Mouse (Mus musculus): ENCODE measurements around the gene Cacna1s. TPM values are rescaled to one million over a fixed set of nuclear protein-coding genes. Genes with fewer than 3 reads are reported as not detected.

Cacna1s gene
- polyA plus RNA-seq, 1 experiment, result 16.5 TPM

GRCm38 (mm10) chr1:136094807-136095206 lies 42.3 kb downstream of the Cacna1s start:
- H3K4me3 ChIP-seq (ENCODE audit: control insufficient read depth, low read depth, low read length), result no peak overlapping the region
- peaks cover 2% of the 10 kb centered on the region for H3K4me1 ChIP-seq (ENCODE audit: control insufficient read depth, insufficient read depth, low read length)
- no peak for TF ChIP-seq POLR2A (IDR thresholded peaks at IDR 0.05; ENCODE audit: control insufficient read depth, low read depth, low read length)
- TF ChIP-seq CTCF (IDR thresholded peaks at IDR 0.05; ENCODE audit: control insufficient read depth, insufficient read depth, insufficient replicate concordance, low read depth, low read length), result no peak
- H3K27ac ChIP-seq (ENCODE audit: control insufficient read depth, insufficient read depth, low read depth, low read length), result no peak overlapping the region
- no peaks in the 10 kb centered on the region for H3K36me3 ChIP-seq (ENCODE audit: control insufficient read depth, insufficient read depth, low read length)
- no peaks in the 10 kb centered on the region for H3K27me3 ChIP-seq (ENCODE audit: control insufficient read depth, insufficient read depth, low read length)

- H3K27ac ChIP-seq (ENCODE audit: control insufficient read depth, insufficient read depth, low read depth, low read length), result no peak overlapping the region
- no peaks in the 10 kb centered on the region for H3K36me3 ChIP-seq (ENCODE audit: control insufficient read depth, insufficient read depth, low read length)
- TF ChIP-seq POLR2A (IDR thresholded peaks at IDR 0.05; ENCODE audit: control insufficient read depth, low read depth, low read length), result no peak
- TF ChIP-seq CTCF (IDR thresholded peaks at IDR 0.05; ENCODE audit: control insufficient read depth, insufficient read depth, insufficient replicate concordance, low read depth, low read length), result no peak
- no peaks in the 10 kb centered on the region for H3K27me3 ChIP-seq (ENCODE audit: control insufficient read depth, insufficient read depth, low read length)
- H3K4me1 ChIP-seq (ENCODE audit: control insufficient read depth, insufficient read depth, low read length), result peaks cover 8% of the 10 kb centered on the region
- H3K4me3 ChIP-seq (ENCODE audit: control insufficient read depth, low read depth, low read length), result no peak overlapping the region
Observed at GRCm38 (mm10) chr1:136102094-136102493, 49.5 kb downstream of the Cacna1s start.

- H3K27ac ChIP-seq (ENCODE audit: control insufficient read depth, insufficient read depth, low read depth, low read length), result no peak overlapping the region
- no peak for TF ChIP-seq CTCF (IDR thresholded peaks at IDR 0.05; ENCODE audit: control insufficient read depth, insufficient read depth, insufficient replicate concordance, low read depth, low read length)
- no peak for TF ChIP-seq POLR2A (IDR thresholded peaks at IDR 0.05; ENCODE audit: control insufficient read depth, low read depth, low read length)
- H3K4me1 ChIP-seq (ENCODE audit: control insufficient read depth, insufficient read depth, low read length), result peaks cover 8% of the 10 kb centered on the region
Observed at GRCm38 (mm10) chr1:136102551-136102950, 50.0 kb downstream of the Cacna1s start.

GRCm38 (mm10) chr1:136102981-136103380 lies 50.4 kb downstream of the Cacna1s start:
- Histone ChIP-seq H3K4me3 (ENCODE audit: control insufficient read depth, low read depth, low read length) (no peak overlapping the region), H3K4me1 (ENCODE audit: control insufficient read depth, insufficient read depth, low read length) (peaks cover 8% of the 10 kb centered on the region), H3K27me3 (ENCODE audit: control insufficient read depth, insufficient read depth, low read length) (no peaks in the 10 kb centered on the region), H3K36me3 (ENCODE audit: control insufficient read depth, insufficient read depth, low read length) (no peaks in the 10 kb centered on the region), H3K27ac (ENCODE audit: control insufficient read depth, insufficient read depth, low read depth, low read length) (no peak overlapping the region)
- TF ChIP-seq CTCF (IDR thresholded peaks at IDR 0.05; ENCODE audit: control insufficient read depth, insufficient read depth, insufficient replicate concordance, low read depth, low read length), result no peak
- no peak for TF ChIP-seq POLR2A (IDR thresholded peaks at IDR 0.05; ENCODE audit: control insufficient read depth, low read depth, low read length)

More at GRCm38 (mm10) chr1:136102551-136102950, 50.0 kb downstream of the Cacna1s start:
- H3K36me3 ChIP-seq (ENCODE audit: control insufficient read depth, insufficient read depth, low read length), result no peaks in the 10 kb centered on the region
- H3K4me3 ChIP-seq (ENCODE audit: control insufficient read depth, low read depth, low read length), result no peak overlapping the region
- H3K27me3 ChIP-seq (ENCODE audit: control insufficient read depth, insufficient read depth, low read length), result no peaks in the 10 kb centered on the region

GRCm38 (mm10) chr1:136103696-136104095 lies 51.1 kb downstream of the Cacna1s start:
- no peak for TF ChIP-seq POLR2A (IDR thresholded peaks at IDR 0.05; ENCODE audit: control insufficient read depth, low read depth, low read length)
- no peak for TF ChIP-seq CTCF (IDR thresholded peaks at IDR 0.05; ENCODE audit: control insufficient read depth, insufficient read depth, insufficient replicate concordance, low read depth, low read length)
- peaks cover 8% of the 10 kb centered on the region for H3K4me1 ChIP-seq (ENCODE audit: control insufficient read depth, insufficient read depth, low read length)
- no peak overlapping the region for H3K4me3 ChIP-seq (ENCODE audit: control insufficient read depth, low read depth, low read length)
- no peaks in the 10 kb centered on the region for H3K27me3 ChIP-seq (ENCODE audit: control insufficient read depth, insufficient read depth, low read length)
- H3K36me3 ChIP-seq (ENCODE audit: control insufficient read depth, insufficient read depth, low read length), result no peaks in the 10 kb centered on the region
- no peak overlapping the region for H3K27ac ChIP-seq (ENCODE audit: control insufficient read depth, insufficient read depth, low read depth, low read length)

GRCm38 (mm10) chr1:136104741-136105140 lies 52.2 kb downstream of the Cacna1s start:
- H3K27me3 ChIP-seq (ENCODE audit: control insufficient read depth, insufficient read depth, low read length), result no peaks in the 10 kb centered on the region
- no peak overlapping the region for H3K27ac ChIP-seq (ENCODE audit: control insufficient read depth, insufficient read depth, low read depth, low read length)

GRCm38 (mm10) chr1:136109464-136109863 lies 56.9 kb downstream of the Cacna1s start:
- Histone ChIP-seq H3K4me3 (ENCODE audit: control insufficient read depth, low read depth, low read length) (no peak overlapping the region), H3K27ac (ENCODE audit: control insufficient read depth, insufficient read depth, low read depth, low read length) (no peak overlapping the region), H3K4me1 (ENCODE audit: control insufficient read depth, insufficient read depth, low read length) (peaks cover 8% of the 10 kb centered on the region), H3K27me3 (ENCODE audit: control insufficient read depth, insufficient read depth, low read length) (no peaks in the 10 kb centered on the region), H3K36me3 (ENCODE audit: control insufficient read depth, insufficient read depth, low read length) (no peaks in the 10 kb centered on the region)
- TF ChIP-seq CTCF (IDR thresholded peaks at IDR 0.05; ENCODE audit: control insufficient read depth, insufficient read depth, insufficient replicate concordance, low read depth, low read length) (no peak), POLR2A (IDR thresholded peaks at IDR 0.05; ENCODE audit: control insufficient read depth, low read depth, low read length) (no peak)

More at GRCm38 (mm10) chr1:136104741-136105140, 52.2 kb downstream of the Cacna1s start:
- H3K4me3 ChIP-seq (ENCODE audit: control insufficient read depth, low read depth, low read length), result no peak overlapping the region
- TF ChIP-seq POLR2A (IDR thresholded peaks at IDR 0.05; ENCODE audit: control insufficient read depth, low read depth, low read length) (no peak), CTCF (IDR thresholded peaks at IDR 0.05; ENCODE audit: control insufficient read depth, insufficient read depth, insufficient replicate concordance, low read depth, low read length) (no peak)
- H3K36me3 ChIP-seq (ENCODE audit: control insufficient read depth, insufficient read depth, low read length), result no peaks in the 10 kb centered on the region
- peaks cover 8% of the 10 kb centered on the region for H3K4me1 ChIP-seq (ENCODE audit: control insufficient read depth, insufficient read depth, low read length)

- Histone ChIP-seq H3K36me3 (ENCODE audit: control insufficient read depth, insufficient read depth, low read length) (no peaks in the 10 kb centered on the region), H3K4me3 (ENCODE audit: control insufficient read depth, low read depth, low read length) (no peak overlapping the region), H3K27me3 (ENCODE audit: control insufficient read depth, insufficient read depth, low read length) (no peaks in the 10 kb centered on the region), H3K4me1 (ENCODE audit: control insufficient read depth, insufficient read depth, low read length) (no peaks in the 10 kb centered on the region; the same call in 1 of the 2 replicates), H3K27ac (ENCODE audit: control insufficient read depth, insufficient read depth, low read depth, low read length) (no peak overlapping the region)
- TF ChIP-seq POLR2A (IDR thresholded peaks at IDR 0.05; ENCODE audit: control insufficient read depth, low read depth, low read length), result no peak
- peak; percentile 69; the same call in 1 of the 2 replicates for TF ChIP-seq CTCF (IDR thresholded peaks at IDR 0.05; ENCODE audit: control insufficient read depth, insufficient read depth, insufficient replicate concordance, low read depth, low read length)
Observed at GRCm38 (mm10) chr1:136116183-136116582, 63.6 kb downstream of the Cacna1s start.
